Mouse (Mus musculus) heart, adult 2 months (tissue): ENCODE measurements at regions not wholly inside any gene's neighbourhood (a gene's known extent, or its start where the extent isn't known, plus 50 kb on each side); places are given as distances from the start of the nearest gene placed in this dataset.

Experiments used
- CTCF ChIP-seq: fragments of 200-600 bp; IDR thresholded peaks from 2 replicates; pipeline ENCODE4 v1.8.1; 2022; ENCODE audit warnings: antibody characterized with exemption, mild to moderate bottlenecking, moderate library complexity
- EP300 ChIP-seq: fragments of 200-500 bp; IDR thresholded peaks from 2 replicates; pipeline ENCODE4 v1.6.1; 2011; ENCODE audit warnings: low read depth, low read length, control low read depth; ENCODE audit not compliant: insufficient read depth

- TF ChIP-seq EP300, result no peak
- TF ChIP-seq CTCF, result no peak
Measured at GRCm38 (mm10) chr14:46517258-46517657, 126.8 kb upstream of the Bmp4 start.
